Mouse (Mus musculus) hindbrain, embryonic 14.5 days (tissue): ENCODE data around the gene Six2. TPM values are rescaled to one million over a fixed set of nuclear protein-coding genes. Genes with fewer than 3 reads are reported as not detected.

Experiments
- ATAC-seq: fragments of 200-750 bp; cut with Nextera tagmentation; 2 replicates; pipeline ENCODE4 v1.8.0; 2017; ENCODE audit warnings: moderate number of reproducible peaks, mild to moderate bottlenecking, moderate TSS enrichment, moderate library complexity; ENCODE audit not compliant: low FRiP score
- DNase-seq: peaks from one replicate; pipeline ENCODE4 v3.0.0-alpha.2; 2015; ENCODE audit warnings: low spot score
- H3K27ac ChIP-seq: fragments of 300-500 bp; sonication (generic); 2 replicates; pipeline ENCODE4 v1.5.1; 2014; ENCODE audit warnings: mild to moderate bottlenecking, moderate library complexity
- H3K27me3 ChIP-seq: fragments of 300-500 bp; sonication (generic); 2 replicates; pipeline ENCODE4 v1.6.1; 2014; ENCODE audit warnings: mild to moderate bottlenecking, low read length, mixed read lengths; ENCODE audit not compliant: control insufficient read depth, insufficient read depth
- H3K36me3 ChIP-seq: fragments of 300-500 bp; sonication (generic); replicated peaks from 2 replicates; pipeline ENCODE4 v1.6.1; 2014; ENCODE audit not compliant: control insufficient read depth, insufficient read depth
- H3K4me1 ChIP-seq: fragments of 300-500 bp; sonication (generic); replicated peaks from 2 replicates; pipeline ENCODE4 v1.6.1; 2014; ENCODE audit warnings: antibody characterized with exemption, low read length, mixed read lengths; ENCODE audit not compliant: control insufficient read depth, insufficient read depth
- H3K4me2 ChIP-seq: fragments of 300-500 bp; sonication (generic); replicated peaks from 2 replicates; pipeline ENCODE4 v1.6.1; 2014; ENCODE audit warnings: mild to moderate bottlenecking, moderate library complexity
- H3K4me3 ChIP-seq: fragments of 300-500 bp; sonication (generic); replicated peaks from 2 replicates; pipeline ENCODE4 v1.5.1; 2014; ENCODE audit warnings: mild to moderate bottlenecking, low read length
- H3K9ac ChIP-seq: fragments of 300-500 bp; sonication (generic); 2 replicates; pipeline ENCODE4 v1.6.1; 2014
- H3K9me3 ChIP-seq: fragments of 300-500 bp; sonication (generic); 2 replicates; pipeline ENCODE4 v1.6.1; 2016; ENCODE audit warnings: low read length; ENCODE audit not compliant: control insufficient read depth
- WGBS: fragments of 180-500 bp; shearing (Covaris S2); extraction: QIAGEN DNeasy Blood & Tissue Kit; methylation state at CpG from one replicate; pipeline ENCODE4 v1.1.7; 2014; 5-methylcytosine and 5-hydroxymethylcytosine counted together
- polyA plus RNA-seq: library from polyadenylated mRNA; unstranded; fragments of >200 nt; fragmentation: Nextera tagmentation; extraction: Ambion mirVana; gene quantifications from 2 replicates; pipeline ENCODE4 v1.2.1, GENCODE M21; 2014

Six2 gene
- polyA plus RNA-seq: 0.55 and 0.64 TPM in 2 replicates

- H3K27me3 ChIP-seq: peaks cover 92% of the 10 kb centered on the region
- H3K36me3 ChIP-seq: no peaks in the 10 kb centered on the region
- peak within 1 kb of the TSS; percentile 23 for H3K4me3 ChIP-seq
- DNase-seq (no peak), ATAC-seq (peak; percentile 83)
- H3K9me3 ChIP-seq: no peaks in the 10 kb centered on the region
- no peak within 1 kb of the TSS for H3K27ac ChIP-seq
- peak within 1 kb of the TSS; percentile 40; the same call in 1 of the 2 replicates for H3K9ac ChIP-seq
- under 1% methylated on average over 54 of the region's 55 CpGs for WGBS
- H3K4me1 ChIP-seq: peaks cover 6% of the 10 kb centered on the region; the same call in 1 of the 2 replicates
- H3K4me2 ChIP-seq: peak within 1 kb of the TSS; percentile 51
Observed at GRCm38 (mm10) chr17:85688236-85688910, at the start of gene Six2. Gene Six2, minus strand, starts transcription at chr17:85688274.

- H3K27ac ChIP-seq: no peak overlapping the region
- no peaks in the 10 kb centered on the region for H3K9me3 ChIP-seq
- no peaks in the 10 kb centered on the region for H3K27me3 ChIP-seq
- H3K4me1 ChIP-seq: no peaks in the 10 kb centered on the region
- no peak overlapping the region for H3K9ac ChIP-seq
- WGBS: 51% methylated on average over 18 of the region's 19 CpGs
- ATAC-seq: no peak
- H3K36me3 ChIP-seq: no peaks in the 10 kb centered on the region
- no peak overlapping the region for H3K4me3 ChIP-seq
- no peak overlapping the region for H3K4me2 ChIP-seq
- no peak for DNase-seq
Observed at GRCm38 (mm10) chr17:85737090-85737780, 49.2 kb upstream of the Six2 start.

- H3K27me3 ChIP-seq: no peaks in the 10 kb centered on the region
- ATAC-seq: no peak
- WGBS: 86% methylated on average over 4 of the region's 5 CpGs
- H3K4me1 ChIP-seq: no peaks in the 10 kb centered on the region
- H3K27ac ChIP-seq: no peak overlapping the region
- H3K4me2 ChIP-seq: no peak overlapping the region
- H3K4me3 ChIP-seq: no peak overlapping the region
- no peaks in the 10 kb centered on the region for H3K36me3 ChIP-seq
- no peak overlapping the region for H3K9ac ChIP-seq
- no peak for DNase-seq
- H3K9me3 ChIP-seq: no peaks in the 10 kb centered on the region
Observed at GRCm38 (mm10) chr17:85731329-85731728, 43.3 kb upstream of the Six2 start.

- Histone ChIP-seq H3K9ac (no peak overlapping the region), H3K27me3 (no peaks in the 10 kb centered on the region), H3K9me3 (no peaks in the 10 kb centered on the region), H3K4me3 (no peak overlapping the region), H3K4me1 (no peaks in the 10 kb centered on the region), H3K27ac (no peak overlapping the region), H3K36me3 (no peaks in the 10 kb centered on the region), H3K4me2 (no peak overlapping the region)
- DNase-seq: no peak
- no peak for ATAC-seq
- WGBS: 85% methylated on average over 12 of the region's 12 CpGs
Observed at GRCm38 (mm10) chr17:85730231-85731015, 42.3 kb upstream of the Six2 start.

DNA sequence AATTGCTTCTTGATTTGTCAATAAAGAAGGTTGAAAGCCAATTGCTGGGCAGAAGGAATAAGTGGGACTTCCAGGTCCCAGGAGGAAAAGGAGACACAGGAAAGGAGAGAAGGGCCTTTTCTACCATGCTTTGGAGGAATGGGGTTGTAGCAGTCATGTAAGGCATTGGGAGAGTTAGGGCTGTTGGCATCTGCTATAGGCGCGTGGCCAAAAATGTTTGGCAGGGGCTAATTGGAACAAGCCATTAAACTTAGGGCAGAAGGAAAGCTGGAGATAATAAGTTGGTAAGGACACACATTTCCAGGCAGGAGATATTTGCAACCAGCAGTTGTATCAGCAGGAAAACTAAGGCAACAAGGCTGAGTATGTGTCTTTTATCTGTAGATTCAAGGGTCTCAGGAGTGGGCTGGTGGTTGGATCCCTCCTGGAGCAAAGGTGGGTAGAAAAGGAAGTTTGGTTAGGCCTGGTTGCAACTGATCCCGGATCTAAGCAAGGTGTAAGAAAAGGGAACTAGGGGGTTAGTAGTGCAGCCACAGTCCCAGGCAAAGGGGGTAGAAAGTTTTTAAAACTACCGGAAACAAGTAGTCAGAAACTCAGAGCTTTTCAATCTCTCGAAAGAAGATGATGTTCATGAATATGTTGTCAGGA is 40.1 kb upstream of the Six2 start:
- H3K36me3 ChIP-seq: no peaks in the 10 kb centered on the region
- H3K4me1 ChIP-seq: no peaks in the 10 kb centered on the region
- no peak overlapping the region for H3K4me2 ChIP-seq
- H3K9me3 ChIP-seq: no peaks in the 10 kb centered on the region
- no peak overlapping the region for H3K9ac ChIP-seq
- no peak overlapping the region for H3K4me3 ChIP-seq
- H3K27ac ChIP-seq: no peak overlapping the region
- WGBS: 96% methylated on average over 5 of the region's 5 CpGs
- ATAC-seq (no peak), DNase-seq (no peak)
- H3K27me3 ChIP-seq: no peaks in the 10 kb centered on the region

DNA sequence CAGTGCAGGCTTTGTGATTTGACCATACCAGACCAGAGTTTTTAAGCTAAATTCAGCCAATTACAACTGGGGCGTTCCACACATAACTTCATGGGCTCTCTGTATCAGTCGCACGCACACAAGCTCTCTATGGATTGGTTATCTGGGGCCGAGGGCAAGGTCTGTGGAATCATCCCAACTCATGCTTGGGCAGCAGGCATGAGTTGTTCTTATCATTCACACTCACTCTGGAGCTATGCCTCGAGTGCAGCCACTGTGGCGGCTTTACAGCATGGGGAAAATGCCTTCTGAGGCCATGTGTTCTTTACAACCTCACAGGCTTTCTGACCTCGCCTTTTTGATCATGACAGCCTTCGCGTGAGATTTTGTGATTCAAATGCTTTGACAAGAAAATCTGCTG is 37.9 kb upstream of the Six2 start:
- no peak overlapping the region for H3K4me2 ChIP-seq
- 92% methylated on average over 9 of the region's 9 CpGs for WGBS
- no peak for ATAC-seq
- H3K36me3 ChIP-seq: no peaks in the 10 kb centered on the region
- H3K27ac ChIP-seq: no peak overlapping the region
- H3K4me1 ChIP-seq: no peaks in the 10 kb centered on the region
- no peak for DNase-seq
- H3K9me3 ChIP-seq: no peaks in the 10 kb centered on the region
- H3K27me3 ChIP-seq: no peaks in the 10 kb centered on the region
- no peak overlapping the region for H3K9ac ChIP-seq
- H3K4me3 ChIP-seq: no peak overlapping the region

DNA sequence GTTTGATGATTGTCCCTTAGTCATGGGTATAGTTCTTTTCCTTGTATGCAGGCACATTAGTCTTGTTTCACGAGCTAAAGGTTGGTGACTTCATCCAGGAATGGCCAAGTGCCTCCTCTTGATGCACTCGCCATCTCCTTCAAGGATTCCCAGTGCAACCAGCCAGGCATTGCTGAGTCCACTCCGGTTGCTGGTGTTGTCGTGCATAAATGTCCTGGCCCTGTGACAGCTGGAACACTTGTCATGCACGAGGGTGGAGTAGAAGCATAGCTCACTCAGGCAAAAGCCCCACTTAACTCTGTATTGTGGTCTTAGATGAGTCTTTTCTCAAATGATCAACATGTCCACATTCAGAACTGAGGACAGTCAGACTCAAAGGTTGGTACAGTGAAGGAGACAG is 35.1 kb upstream of the Six2 start:
- H3K9me3 ChIP-seq: no peaks in the 10 kb centered on the region
- ATAC-seq (no peak), DNase-seq (no peak)
- H3K9ac ChIP-seq: no peak overlapping the region
- H3K27me3 ChIP-seq: no peaks in the 10 kb centered on the region; the same call in 1 of the 2 replicates
- H3K36me3 ChIP-seq: no peaks in the 10 kb centered on the region
- H3K4me2 ChIP-seq: no peak overlapping the region
- H3K4me3 ChIP-seq: no peak overlapping the region
- H3K27ac ChIP-seq: no peak overlapping the region
- 82% methylated on average over 5 of the region's 5 CpGs for WGBS
- H3K4me1 ChIP-seq: no peaks in the 10 kb centered on the region

DNA sequence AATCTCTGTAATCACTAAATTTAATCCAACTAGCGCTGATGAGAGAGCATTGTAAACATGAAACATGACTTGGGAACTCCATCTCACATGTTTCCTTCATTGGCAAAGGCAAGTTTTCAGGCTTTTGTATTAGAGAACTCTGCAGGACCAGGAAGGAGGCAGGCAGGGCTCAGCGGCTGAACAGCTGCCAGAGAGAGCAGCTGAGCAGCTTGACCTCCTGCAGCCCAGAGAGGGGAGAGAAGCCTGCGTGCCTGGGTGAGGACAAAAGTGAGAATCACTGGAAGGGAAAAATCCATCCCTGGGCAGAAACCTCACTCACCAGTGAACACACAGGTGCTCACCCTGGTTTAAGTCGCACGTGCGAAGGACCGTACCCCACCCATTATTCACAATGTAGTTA is 29.2 kb upstream of the Six2 start:
- H3K4me3 ChIP-seq: no peak overlapping the region

GRCm38 (mm10) chr17:85715784-85716183 is 27.7 kb upstream of the Six2 start:
- H3K27me3 ChIP-seq: peaks cover 3% of the 10 kb centered on the region; the same call in 1 of the 2 replicates
- no peaks in the 10 kb centered on the region for H3K9me3 ChIP-seq
- no peaks in the 10 kb centered on the region for H3K36me3 ChIP-seq
- no peak overlapping the region for H3K4me3 ChIP-seq
- WGBS: 61% methylated on average over 11 of the region's 11 CpGs
- H3K9ac ChIP-seq: no peak overlapping the region
- H3K27ac ChIP-seq: no peak overlapping the region
- H3K4me2 ChIP-seq: no peak overlapping the region
- H3K4me1 ChIP-seq: no peaks in the 10 kb centered on the region
- ATAC-seq (no peak), DNase-seq (no peak)

More for the DNA sequence above, 29.2 kb upstream of the Six2 start:
- peaks cover 3% of the 10 kb centered on the region; the same call in 1 of the 2 replicates for H3K27me3 ChIP-seq
- H3K9ac ChIP-seq: no peak overlapping the region
- WGBS: 61% methylated on average over 7 of the region's 7 CpGs
- no peaks in the 10 kb centered on the region for H3K4me1 ChIP-seq
- ATAC-seq (no peak), DNase-seq (peak; percentile 32)
- no peak overlapping the region for H3K4me2 ChIP-seq
- no peak overlapping the region for H3K27ac ChIP-seq
- no peaks in the 10 kb centered on the region for H3K36me3 ChIP-seq
- no peaks in the 10 kb centered on the region for H3K9me3 ChIP-seq
